In the genomic region with DNA sequence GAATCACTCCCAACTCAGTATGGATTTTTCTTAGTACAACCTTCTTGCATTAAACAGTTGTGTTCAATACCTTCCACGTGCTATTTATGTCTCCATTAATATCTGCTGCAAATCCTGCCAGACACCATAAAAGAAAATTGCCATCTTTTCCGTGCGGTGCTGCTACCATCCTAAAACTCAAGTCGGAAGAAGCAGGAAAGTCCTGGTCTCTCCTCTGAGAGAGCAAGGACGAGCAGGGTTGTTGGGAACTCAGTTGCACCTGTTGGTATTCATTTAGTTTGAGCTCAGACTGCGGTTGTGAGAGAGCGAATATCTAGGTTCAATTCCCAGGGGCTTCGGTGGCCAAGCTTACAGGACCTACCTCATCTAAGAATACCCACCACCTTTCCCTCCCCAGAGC, we compare ENCODE assay signal across 12 mouse cellular contexts. TPM values are rescaled to one million over a fixed set of nuclear protein-coding genes. Genes with fewer than 3 reads are reported as not detected.
DNase-seq lines count a peak whose midpoint lies in the region; ATAC-seq lines count a peak whose summit lies in the region.
"Had no signal": no experiment of that assay in that cellular context is flagged by ENCODE, and none has a peak within 500 bp of the region (broad histone marks: within the 10 kb centered on the region; RNA-seq: fewer than 3 reads in every experiment).

No protein-coding gene starts in this region.

- peak overlapping the region; percentile 86; the same call in 1 of the 2 replicates for H3K9ac ChIP-seq in heart, embryonic 12.5 days
- peak overlapping the region; percentile 92; the same call in 1 of the 2 replicates for H3K9ac ChIP-seq in lung, embryonic 15.5 days
- no peak overlapping the region for H3K9ac ChIP-seq in embryonic facial prominence, embryonic 14.5 days (ENCODE audit: low read depth, low read length)
- no peak overlapping the region for H3K9ac ChIP-seq in neural tube, embryonic 11.5 days (ENCODE audit: low read length)
- H3K9ac ChIP-seq: hindbrain, embryonic 15.5 days had no signal

- peak overlapping the region; percentile 97; the same call in 1 of the 2 replicates for H3K4me2 ChIP-seq in heart, embryonic 12.5 days
- H3K4me2 ChIP-seq in lung, embryonic 15.5 days = peak overlapping the region; percentile 89
- H3K4me2 ChIP-seq in embryonic facial prominence, embryonic 14.5 days (ENCODE audit: low read depth, low read length) = peak overlapping the region; percentile 89
- H3K4me2 ChIP-seq in neural tube, embryonic 11.5 days (ENCODE audit: low read depth) = peak overlapping the region; percentile 58; the same call in 1 of the 2 replicates

- DNase-seq in heart, postnatal 14 days = no peak
- DNase-seq in lung, adult 18-20 months = no peak
- no peak for DNase-seq in embryonic facial prominence, embryonic 14.5 days (ENCODE audit: low spot score)
- no peak for DNase-seq in neural tube, embryonic 11.5 days (ENCODE audit: low spot score)
- DNase-seq in left cerebral cortex, adult 11 months (ENCODE audit: low spot score) = no peak
- no peak for DNase-seq in B cell, adult 2 months
- DNase-seq: adrenal gland, postnatal 25 days; gastrocnemius, postnatal 14 days had no signal

- intact Hi-C loops in heart, postnatal 14 days (cut with DNase I) = loop anchor here (2.0 to 5.0 kb wide), 3 partner anchors 148 to 618 kb away; no protein-coding TSS in a partner anchor

- no peaks in the 10 kb centered on the region for H3K36me3 ChIP-seq in heart, embryonic 12.5 days
- no peaks in the 10 kb centered on the region for H3K36me3 ChIP-seq in lung, embryonic 15.5 days
- no peaks in the 10 kb centered on the region for H3K36me3 ChIP-seq in embryonic facial prominence, embryonic 14.5 days (ENCODE audit: control insufficient read depth, insufficient read depth, low read length)
- H3K36me3 ChIP-seq in neural tube, embryonic 11.5 days (ENCODE audit: control insufficient read depth, insufficient read depth, low read length) = no peaks in the 10 kb centered on the region
- H3K36me3 ChIP-seq: hindbrain, embryonic 15.5 days had no signal

- no peak overlapping the region for H3K27ac ChIP-seq in heart, embryonic 12.5 days (ENCODE audit: poor library complexity, severe bottlenecking)
- peak overlapping the region; percentile 98 for H3K27ac ChIP-seq in lung, embryonic 15.5 days
- no peak overlapping the region for H3K27ac ChIP-seq in embryonic facial prominence, embryonic 14.5 days (replicated peaks; ENCODE audit: low read depth, low read length)
- H3K27ac ChIP-seq in neural tube, embryonic 11.5 days (ENCODE audit: low read depth, low read length) = no peak overlapping the region
- H3K27ac ChIP-seq: hindbrain, embryonic 15.5 days had no signal

- H3K9me3 ChIP-seq in heart, embryonic 12.5 days (replicated peaks) = no peaks in the 10 kb centered on the region
- H3K9me3 ChIP-seq in lung, embryonic 15.5 days = no peaks in the 10 kb centered on the region
- no peaks in the 10 kb centered on the region for H3K9me3 ChIP-seq in embryonic facial prominence, embryonic 14.5 days (ENCODE audit: control insufficient read depth, low read length)
- H3K9me3 ChIP-seq in neural tube, embryonic 11.5 days (ENCODE audit: control insufficient read depth, low read length) = no peaks in the 10 kb centered on the region
- H3K9me3 ChIP-seq: hindbrain, embryonic 15.5 days had no signal

- no peak overlapping the region for H3K4me3 ChIP-seq in heart, embryonic 12.5 days
- peak overlapping the region; percentile 79; the same call in 1 of the 2 replicates for H3K4me3 ChIP-seq in lung, embryonic 15.5 days
- peak overlapping the region; percentile 58; the same call in 1 of the 2 replicates for H3K4me3 ChIP-seq in embryonic facial prominence, embryonic 14.5 days (ENCODE audit: low read depth, low read length)
- H3K4me3 ChIP-seq in neural tube, embryonic 11.5 days (ENCODE audit: low read depth, low read length) = no peak overlapping the region

- WGBS in heart, embryonic 12.5 days = 19% methylated on average over 8 of the region's 8 CpGs
- WGBS in lung, embryonic 15.5 days = 15% methylated on average over 8 of the region's 8 CpGs
- 14% methylated on average over 8 of the region's 8 CpGs for WGBS in embryonic facial prominence, embryonic 14.5 days
- WGBS in neural tube, embryonic 11.5 days = 3% methylated on average over 8 of the region's 8 CpGs

- H3K4me1 ChIP-seq in heart, embryonic 12.5 days (replicated peaks) = peaks cover 30% of the 10 kb centered on the region
- peaks cover 26% of the 10 kb centered on the region for H3K4me1 ChIP-seq in lung, embryonic 15.5 days
- peaks cover 9% of the 10 kb centered on the region for H3K4me1 ChIP-seq in embryonic facial prominence, embryonic 14.5 days (ENCODE audit: control insufficient read depth, insufficient read depth, low read length)
- peaks cover 15% of the 10 kb centered on the region for H3K4me1 ChIP-seq in neural tube, embryonic 11.5 days (ENCODE audit: control insufficient read depth, insufficient read depth, low read length)

- H3K27me3 ChIP-seq in heart, embryonic 12.5 days (replicated peaks) = peaks cover 17% of the 10 kb centered on the region
- H3K27me3 ChIP-seq in lung, embryonic 15.5 days = peaks cover 42% of the 10 kb centered on the region
- peaks cover 58% of the 10 kb centered on the region for H3K27me3 ChIP-seq in embryonic facial prominence, embryonic 14.5 days (replicated peaks; ENCODE audit: control insufficient read depth, insufficient read depth, low read length)
- peaks cover 50% of the 10 kb centered on the region for H3K27me3 ChIP-seq in neural tube, embryonic 11.5 days (ENCODE audit: control insufficient read depth, insufficient read depth, low read length)

- no peak for ATAC-seq in heart, embryonic 12.5 days (ENCODE audit: insufficient number of reproducible peaks, low FRiP score)
- ATAC-seq in lung, embryonic 15.5 days (ENCODE audit: borderline replicate concordance, extremely low read depth, low FRiP score, low TSS enrichment) = no peak
- no peak for ATAC-seq in embryonic facial prominence, embryonic 14.5 days (ENCODE audit: low read depth)
- no peak for ATAC-seq in neural tube, embryonic 11.5 days (ENCODE audit: insufficient read depth, low FRiP score, low TSS enrichment)
- ATAC-seq: Patski had no signal

RNA-seq across cellular contexts. Expression of gene Mecom, which starts 37.2 kb away (rescaled TPM):
- polyA plus RNA-seq in heart, embryonic 12.5 days (2016; fragmentation: Nextera tagmentation; extraction: Ambion mirVana) = 38.7 and 43.8 TPM in 2 replicates
- 10 to 100 TPM; 21.8 to 28.1 TPM for total RNA-seq in heart, postnatal 14 days (2021)
- 65.4 and 68.8 TPM in 2 replicates for polyA plus RNA-seq in lung, embryonic 15.5 days (2015; fragmentation: Nextera tagmentation; extraction: Ambion mirVana)
- polyA plus RNA-seq in embryonic facial prominence, embryonic 14.5 days (2014; fragmentation: Nextera tagmentation; extraction: Ambion mirVana) = 13.0 and 18.9 TPM in 2 replicates
- polyA plus RNA-seq in neural tube, embryonic 11.5 days (2014; fragmentation: Nextera tagmentation; extraction: Ambion mirVana) = 31.8 and 32.1 TPM in 2 replicates

Comparison
In these comparisons a context has a peak if more than half of its experiments do, and no peak if none do; other contexts are left out.
1. H3K4me3 ChIP-seq: peak in lung, embryonic 15.5 days (single experiment) and embryonic facial prominence, embryonic 14.5 days (single experiment); none in heart, embryonic 12.5 days (single experiment) and neural tube, embryonic 11.5 days (single experiment).
2. H3K9ac ChIP-seq: peak in heart, embryonic 12.5 days (single experiment) and lung, embryonic 15.5 days (single experiment); none in embryonic facial prominence, embryonic 14.5 days (single experiment) and neural tube, embryonic 11.5 days (single experiment).
3. Peak in every context shown above with its lines, with median percentiles within 50 percentile points of each other: H3K4me2 ChIP-seq.